Mouse (Mus musculus) midbrain, embryonic 11.5 days (tissue): ENCODE measurements around the gene Col4a3bp. TPM values are rescaled to one million over a fixed set of nuclear protein-coding genes. Genes with fewer than 3 reads are reported as not detected.
"Not testable (repeated sequence)": the region's sequence is repeated elsewhere in the genome, so short reads cannot be mapped to it uniquely, and the experiment has no call there.

Source experiments
- ATAC-seq: fragments of 200-750 bp; cut with Nextera tagmentation; 2 replicates; pipeline ENCODE4 v1.8.0; 2017; ENCODE audit warnings: moderate TSS enrichment, moderate library complexity; ENCODE audit not compliant: low FRiP score
- DNase-seq: peaks from one replicate; pipeline ENCODE4 v3.0.0; 2015; ENCODE audit warnings: low spot score; ENCODE audit errors: missing footprints
- H3K27ac ChIP-seq: fragments of 300-500 bp; sonication (generic); 2 replicates; pipeline ENCODE4 v1.5.1; 2014; ENCODE audit warnings: low read depth, low read length
- H3K27me3 ChIP-seq: fragments of 300-500 bp; sonication (generic); 2 replicates; pipeline ENCODE4 v1.6.1; 2014; ENCODE audit warnings: mild to moderate bottlenecking, low read length, moderate library complexity, mixed read lengths; ENCODE audit not compliant: control insufficient read depth, insufficient read depth
- H3K36me3 ChIP-seq: fragments of 300-500 bp; sonication (generic); 2 replicates; pipeline ENCODE4 v1.6.1; 2014; ENCODE audit warnings: mild to moderate bottlenecking, low read length, moderate library complexity, mixed read lengths; ENCODE audit not compliant: control insufficient read depth, insufficient read depth
- H3K4me1 ChIP-seq: fragments of 300-500 bp; sonication (generic); 2 replicates; pipeline ENCODE4 v1.6.1; 2014; ENCODE audit warnings: low read length; ENCODE audit not compliant: control insufficient read depth, insufficient read depth
- H3K4me2 ChIP-seq: fragments of 300-500 bp; sonication (generic); 2 replicates; pipeline ENCODE4 v1.6.1; 2014; ENCODE audit warnings: mild to moderate bottlenecking, moderate library complexity
- H3K4me3 ChIP-seq: fragments of 300-500 bp; sonication (generic); 2 replicates; pipeline ENCODE4 v1.5.1; 2014; ENCODE audit warnings: low read depth, low read length
- H3K9ac ChIP-seq: fragments of 300-500 bp; sonication (generic); 2 replicates; pipeline ENCODE4 v1.6.1; 2014; ENCODE audit warnings: low read length
- H3K9me3 ChIP-seq: fragments of 300-500 bp; sonication (generic); 2 replicates; pipeline ENCODE4 v1.6.1; 2016; ENCODE audit warnings: low read length; ENCODE audit not compliant: control insufficient read depth
- WGBS: fragments of 180-500 bp; shearing (Covaris S2); extraction: QIAGEN DNeasy Blood & Tissue Kit; methylation state at CpG from one replicate; pipeline ENCODE4 v1.1.7; 2014; 5-methylcytosine and 5-hydroxymethylcytosine counted together
- polyA plus RNA-seq: library from polyadenylated mRNA; unstranded; fragments of >200 nt; fragmentation: Nextera tagmentation; extraction: Ambion mirVana; gene quantifications from 2 replicates; pipeline ENCODE4 v1.2.1, GENCODE M21; 2014

Gene Col4a3bp
- polyA plus RNA-seq, 1 experiment from 2014 or later, result 6.9 TPM

DNA sequence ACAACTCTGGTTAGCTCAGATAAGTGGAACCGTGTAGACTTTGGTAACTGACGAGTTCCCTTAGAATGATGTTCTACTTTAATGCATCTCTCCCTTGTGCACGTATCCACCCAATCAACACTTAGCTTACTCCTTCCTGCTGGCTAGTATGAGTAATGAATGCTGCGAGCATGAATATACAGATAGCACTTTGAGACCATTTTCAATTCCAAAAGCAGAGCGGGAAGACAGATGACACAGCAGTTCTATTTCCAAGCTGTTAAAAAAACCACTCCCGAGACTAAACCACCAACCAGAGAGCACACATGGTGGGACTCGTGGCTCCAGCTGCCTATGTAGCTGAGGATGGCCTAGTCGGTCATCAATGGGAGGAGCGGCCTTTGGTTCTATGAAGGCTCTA, 110.6 kb downstream of the Col4a3bp start:
- H3K27ac ChIP-seq, result no peak overlapping the region
- H3K9ac ChIP-seq, result no peak overlapping the region
- peaks cover 51% of the 10 kb centered on the region for H3K36me3 ChIP-seq
- DNase-seq (peak; percentile 81), ATAC-seq (no peak)
- no peaks in the 10 kb centered on the region for H3K27me3 ChIP-seq
- no peaks in the 10 kb centered on the region for H3K9me3 ChIP-seq
- H3K4me2 ChIP-seq, result no peak overlapping the region
- no peak overlapping the region for H3K4me3 ChIP-seq
- no peaks in the 10 kb centered on the region for H3K4me1 ChIP-seq
- WGBS, result 94% methylated on average over 9 of the region's 9 CpGs

DNA sequence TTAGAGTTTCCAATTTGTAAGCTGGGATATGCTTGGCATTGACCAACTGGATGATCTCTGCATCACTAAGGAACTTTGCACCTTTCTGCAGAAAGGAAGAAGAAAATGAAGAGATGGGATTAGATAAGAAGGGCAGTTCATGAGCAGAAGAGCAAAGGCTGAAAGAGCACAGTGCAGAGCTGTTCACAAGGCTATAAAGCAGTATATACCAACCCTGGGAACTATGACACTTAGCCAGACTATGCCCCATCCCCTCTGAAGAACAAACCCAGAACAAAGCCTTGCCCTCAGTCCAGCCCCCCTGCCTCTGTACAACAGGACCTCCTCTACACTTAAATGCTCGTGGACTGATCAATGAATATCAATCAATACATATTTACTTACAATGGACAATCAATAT, 114.3 kb downstream of the Col4a3bp start:
- H3K4me3 ChIP-seq, result no peak overlapping the region
- WGBS, result 88% methylated on average over 1 of the region's 1 CpGs
- no peak overlapping the region for H3K9ac ChIP-seq
- no peak overlapping the region for H3K4me2 ChIP-seq
- no peak overlapping the region for H3K27ac ChIP-seq
- DNase-seq, result peak; percentile 84
- ATAC-seq, result no peak
- H3K9me3 ChIP-seq, result no peaks in the 10 kb centered on the region
- H3K36me3 ChIP-seq, result peaks cover 56% of the 10 kb centered on the region
- no peaks in the 10 kb centered on the region for H3K27me3 ChIP-seq
- no peaks in the 10 kb centered on the region for H3K4me1 ChIP-seq

GRCm38 (mm10) chr13:96658936-96659335, 116.5 kb downstream of the Col4a3bp start:
- Histone ChIP-seq H3K27ac (no peak overlapping the region), H3K9me3 (no peaks in the 10 kb centered on the region), H3K9ac (no peak overlapping the region), H3K4me1 (no peaks in the 10 kb centered on the region), H3K4me2 (no peak overlapping the region), H3K4me3 (no peak overlapping the region), H3K36me3 (peaks cover 55% of the 10 kb centered on the region), H3K27me3 (no peaks in the 10 kb centered on the region)
- WGBS, result 94% methylated on average over 7 of the region's 7 CpGs
- DNase-seq (no peak), ATAC-seq (no peak)

GRCm38 (mm10) chr13:96660095-96660860, 117.9 kb downstream of the Col4a3bp start:
- Histone ChIP-seq H3K4me3 (no peak overlapping the region), H3K4me2 (no peak overlapping the region), H3K4me1 (no peaks in the 10 kb centered on the region), H3K9ac (no peak overlapping the region), H3K9me3 (no peaks in the 10 kb centered on the region), H3K36me3 (peaks cover 59% of the 10 kb centered on the region), H3K27ac (no peak overlapping the region), H3K27me3 (no peaks in the 10 kb centered on the region)
- WGBS, result 77% methylated on average over 10 of the region's 10 CpGs
- DNase-seq (peak; percentile 82), ATAC-seq (peak; percentile 67)

GRCm38 (mm10) chr13:96663120-96663519, 120.7 kb downstream of the Col4a3bp start:
- H3K4me3 ChIP-seq, H3K27me3 ChIP-seq, H3K4me2 ChIP-seq, H3K9me3 ChIP-seq, H3K9ac ChIP-seq, H3K27ac ChIP-seq, DNase-seq, ATAC-seq: not testable (repeated sequence)
- 97% methylated on average over 4 of the region's 4 CpGs for WGBS
- H3K36me3 ChIP-seq, result peaks cover 49% of the 10 kb centered on the region
- H3K4me1 ChIP-seq, result peaks cover 10% of the 10 kb centered on the region

DNA sequence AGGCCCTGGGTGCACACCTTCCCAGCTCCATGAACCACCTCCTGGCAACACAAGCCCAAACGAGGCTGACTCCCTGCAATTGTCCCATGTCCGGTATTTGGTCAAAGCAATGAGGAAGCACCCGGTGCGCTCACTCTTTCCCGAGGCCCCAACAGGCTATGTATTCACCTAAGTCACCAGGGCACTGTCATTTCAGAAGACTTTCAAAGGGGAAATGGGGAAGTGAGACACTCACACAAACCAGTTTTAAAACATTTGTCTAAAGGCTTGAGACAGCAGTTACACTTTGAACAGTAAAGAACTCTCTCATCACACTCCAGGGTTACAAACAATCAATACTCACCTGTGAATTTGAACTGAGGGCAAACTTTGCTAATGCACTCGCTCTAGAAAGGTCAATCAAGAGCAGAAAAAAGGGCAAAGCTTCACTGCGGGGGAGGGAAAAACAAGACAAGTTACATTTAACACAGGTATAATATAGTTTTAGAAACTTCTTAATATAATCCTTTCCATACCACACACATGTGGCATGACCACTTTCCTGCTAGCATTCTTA, 122.1 kb downstream of the Col4a3bp start:
- ATAC-seq (no peak), DNase-seq (no peak)
- H3K27me3 ChIP-seq, result no peaks in the 10 kb centered on the region
- no peak overlapping the region for H3K4me2 ChIP-seq
- WGBS, result 94% methylated on average over 7 of the region's 7 CpGs
- no peak overlapping the region for H3K27ac ChIP-seq
- H3K9ac ChIP-seq, result no peak overlapping the region
- peaks cover 40% of the 10 kb centered on the region for H3K36me3 ChIP-seq
- no peaks in the 10 kb centered on the region for H3K9me3 ChIP-seq
- peaks cover 21% of the 10 kb centered on the region for H3K4me1 ChIP-seq
- H3K4me3 ChIP-seq, result no peak overlapping the region

- Histone ChIP-seq H3K36me3 (peaks cover 8% of the 10 kb centered on the region; the same call in 1 of the 2 replicates), H3K4me1 (peaks cover 26% of the 10 kb centered on the region), H3K4me3 (peak overlapping the region; percentile 78), H3K27me3 (no peaks in the 10 kb centered on the region), H3K9me3 (no peaks in the 10 kb centered on the region), H3K27ac (peak overlapping the region; percentile 92), H3K9ac (peak overlapping the region; percentile 94), H3K4me2 (peak overlapping the region; percentile 52)
- DNase-seq, result no peak
- whole genome bisulfite sequencing, result 8% methylated on average over 13 of the region's 13 CpGs
- ATAC-seq, result no peak
Measured at GRCm38 (mm10) chr13:96670019-96670405, 127.6 kb downstream of the Col4a3bp start.

- DNase-seq (peak; percentile 98), ATAC-seq (peak; percentile 100)
- WGBS, result under 1% methylated on average over 62 of the region's 70 CpGs
- H3K36me3 ChIP-seq, result peaks cover 3% of the 10 kb centered on the region; the same call in 1 of the 2 replicates
- H3K4me3 ChIP-seq, result peak within 1 kb of the TSS; percentile 78
- no peaks in the 10 kb centered on the region for H3K27me3 ChIP-seq
- H3K4me2 ChIP-seq, result peak within 1 kb of the TSS; percentile 52
- H3K9me3 ChIP-seq, result no peaks in the 10 kb centered on the region
- H3K4me1 ChIP-seq, result peaks cover 26% of the 10 kb centered on the region
- H3K27ac ChIP-seq, result peak within 1 kb of the TSS; percentile 92
- H3K9ac ChIP-seq, result peak within 1 kb of the TSS; percentile 94
Measured at GRCm38 (mm10) chr13:96670406-96671077, 128.1 kb downstream of the Col4a3bp start, which contains the start of gene Hmgcr. Hmgcr (minus strand) TSS chr13:96670936.
